Mouse (Mus musculus): ENCODE data around the gene Fam240b.

DNA sequence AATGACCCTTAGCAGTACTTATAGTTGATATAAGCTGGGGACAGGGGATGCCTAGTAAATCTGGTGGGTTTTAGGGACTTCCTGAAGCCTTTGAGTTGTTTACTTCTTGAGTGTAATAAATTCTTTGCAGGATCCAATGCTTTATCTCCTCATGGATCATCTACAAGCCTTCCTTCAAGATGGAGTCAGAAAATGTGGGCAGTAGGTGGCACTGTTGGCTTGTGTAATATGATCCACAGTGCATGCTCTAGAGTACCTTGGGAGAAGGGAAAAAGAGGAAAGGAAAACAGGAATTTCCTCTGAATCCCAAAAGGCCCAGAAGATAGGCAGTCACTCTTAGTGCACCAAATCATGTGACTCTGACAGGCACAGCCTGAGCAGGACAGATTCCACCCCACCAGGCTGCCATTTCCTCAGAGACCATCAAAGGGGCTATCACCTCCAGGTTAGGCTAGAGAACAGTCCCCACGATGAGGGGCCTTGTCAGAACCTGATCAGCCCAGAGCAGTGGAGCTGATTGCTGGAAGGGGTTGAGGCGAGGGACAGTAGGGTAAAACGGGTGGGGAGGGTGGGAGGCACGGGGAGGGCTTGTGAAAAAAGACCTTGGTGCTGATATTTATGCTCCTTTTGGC, 54.2 kb downstream of the Fam240b start:
- TF ChIP-seq GATA1 (IDR thresholded peaks at IDR 0.05; ENCODE audit: borderline replicate concordance, low read length) (no peak), FLI1 (IDR thresholded peaks at IDR 0.05; ENCODE audit: low read length) (no peak)

All from megakaryocyte, embryonic 14.5 days (primary cell).